Mouse (Mus musculus): ENCODE results near the gene Shisa5. TPM values are rescaled to one million over a fixed set of nuclear protein-coding genes. Genes with fewer than 3 reads are reported as not detected.
A peak's percentile ranks its signal among the peaks of the same experiment; 100 is the strongest.

Gene Shisa5
- polyA plus RNA-seq, 1 experiment, result 82.8 TPM

- no peak overlapping the region for H3K4me2 ChIP-seq (ENCODE audit: low read depth)
- H3ac ChIP-seq (ENCODE audit: control insufficient read depth, insufficient read length), result no peak overlapping the region
- no peaks in the 10 kb centered on the region for H3K79me2 ChIP-seq (ENCODE audit: control insufficient read depth, insufficient read depth)
- H3K27me3 ChIP-seq (ENCODE audit: control insufficient read depth, insufficient read depth, insufficient read length), result no peaks in the 10 kb centered on the region
- TF ChIP-seq TCF3 (IDR thresholded peaks at IDR 0.05; ENCODE audit: insufficient read length, low read depth) (no peak), MYOG (IDR thresholded peaks at IDR 0.05; ENCODE audit: control insufficient read depth in 1 of 3, insufficient read depth in 1 of 3, insufficient read length in 2 of 3, low read depth in 2 of 3) (no peak), POLR2AphosphoS2 (IDR thresholded peaks at IDR 0.05; ENCODE audit: insufficient read length, low read depth) (peak; percentile 35), MYOD1 (IDR thresholded peaks at IDR 0.05; ENCODE audit: control insufficient read depth in 1 of 3, insufficient read length in 2 of 3, low read depth in 2 of 3) (no peak), E2F4 (IDR thresholded peaks at IDR 0.05; ENCODE audit: insufficient read depth) (no peak), SRF (IDR thresholded peaks at IDR 0.05; ENCODE audit: control insufficient read depth, insufficient read length, low read depth) (no peak), REST (IDR thresholded peaks at IDR 0.05; ENCODE audit: insufficient read depth, insufficient read length) (no peak), MAX (IDR thresholded peaks at IDR 0.05; ENCODE audit: low read depth) (no peak)
- H3K4me3 ChIP-seq, result no peak overlapping the region
- peaks cover 12% of the 10 kb centered on the region for H3K36me3 ChIP-seq (ENCODE audit: control insufficient read depth, insufficient read depth)
Measured at GRCm38 (mm10) chr9:109060898-109061295, 22.5 kb downstream of the Shisa5 start.

GRCm38 (mm10) chr9:109068095-109068735 is 29.9 kb downstream of the Shisa5 start:
- peaks cover 23% of the 10 kb centered on the region for H3K36me3 ChIP-seq (ENCODE audit: control insufficient read depth, insufficient read depth)
- peaks cover 14% of the 10 kb centered on the region for H3K79me2 ChIP-seq (ENCODE audit: control insufficient read depth, insufficient read depth)
- no peak overlapping the region for H3K4me3 ChIP-seq
- TF ChIP-seq REST (IDR thresholded peaks at IDR 0.05; ENCODE audit: insufficient read depth, insufficient read length) (no peak), MYOG (IDR thresholded peaks at IDR 0.05; ENCODE audit: control insufficient read depth in 1 of 3, insufficient read depth in 1 of 3, insufficient read length in 2 of 3, low read depth in 2 of 3) (no peak), USF1 (IDR thresholded peaks at IDR 0.05; ENCODE audit: low read depth) (no peak), E2F4 (IDR thresholded peaks at IDR 0.05; ENCODE audit: insufficient read depth) (no peak), MYOD1 (IDR thresholded peaks at IDR 0.05; ENCODE audit: control insufficient read depth in 1 of 3, insufficient read length in 2 of 3, low read depth in 2 of 3) (no peak), TCF3 (IDR thresholded peaks at IDR 0.05; ENCODE audit: insufficient read length, low read depth) (no peak), TCF12 (IDR thresholded peaks at IDR 0.05; ENCODE audit: insufficient read depth, poor library complexity, severe bottlenecking) (no peak), POLR2AphosphoS2 (IDR thresholded peaks at IDR 0.05; ENCODE audit: insufficient read length, low read depth) (no peak), POLR2A (IDR thresholded peaks at IDR 0.05; ENCODE audit: insufficient read length, low read depth) (no peak)
- H3K27me3 ChIP-seq (ENCODE audit: control insufficient read depth, insufficient read depth, insufficient read length), result no peaks in the 10 kb centered on the region
- H3ac ChIP-seq (ENCODE audit: control insufficient read depth, insufficient read length), result no peak overlapping the region
- no peak overlapping the region for H3K4me2 ChIP-seq (ENCODE audit: low read depth)

- TF ChIP-seq POLR2AphosphoS2 (IDR thresholded peaks at IDR 0.05; ENCODE audit: insufficient read length, low read depth) (peak; percentile 97), SRF (IDR thresholded peaks at IDR 0.05; ENCODE audit: control insufficient read depth, insufficient read length, low read depth) (peak; percentile 76), MAX (IDR thresholded peaks at IDR 0.05; ENCODE audit: low read depth) (no peak), REST (IDR thresholded peaks at IDR 0.05; ENCODE audit: insufficient read depth, insufficient read length) (no peak), POLR2A (IDR thresholded peaks at IDR 0.05; ENCODE audit: insufficient read length, low read depth) (peak; percentile 93), MYOG (IDR thresholded peaks at IDR 0.05; ENCODE audit: control insufficient read depth in 1 of 3, insufficient read depth in 1 of 3, insufficient read length in 2 of 3, low read depth in 2 of 3) (no peak)
Measured at GRCm38 (mm10) chr9:109073661-109074573, 35.6 kb downstream of the Shisa5 start, which contains the start of gene Atrip. Atrip (minus strand) TSS chr9:109074124.

GRCm38 (mm10) chr9:109080516-109080915 is 42.2 kb downstream of the Shisa5 start:
- H3ac ChIP-seq (ENCODE audit: control insufficient read depth, insufficient read length), result no peak overlapping the region
- TF ChIP-seq TCF3 (IDR thresholded peaks at IDR 0.05; ENCODE audit: insufficient read length, low read depth) (no peak), CEBPB (IDR thresholded peaks at IDR 0.05; ENCODE audit: insufficient read depth, poor library complexity, severe bottlenecking) (no peak), MYOD1 (IDR thresholded peaks at IDR 0.05; ENCODE audit: control insufficient read depth in 1 of 3, insufficient read length in 2 of 3, low read depth in 2 of 3) (no peak), MAX (IDR thresholded peaks at IDR 0.05; ENCODE audit: low read depth) (no peak), USF1 (IDR thresholded peaks at IDR 0.05; ENCODE audit: low read depth) (no peak), E2F4 (IDR thresholded peaks at IDR 0.05; ENCODE audit: insufficient read depth) (no peak), MYOG (IDR thresholded peaks at IDR 0.05; ENCODE audit: control insufficient read depth in 1 of 3, insufficient read depth in 1 of 3, insufficient read length in 2 of 3, low read depth in 2 of 3) (no peak), POLR2AphosphoS2 (IDR thresholded peaks at IDR 0.05; ENCODE audit: insufficient read length, low read depth) (no peak)
- H3K36me3 ChIP-seq (ENCODE audit: control insufficient read depth, insufficient read depth), result peaks cover 5% of the 10 kb centered on the region
- peak overlapping the region; percentile 95 for H3K4me2 ChIP-seq (ENCODE audit: low read depth)
- H3K79me2 ChIP-seq (ENCODE audit: control insufficient read depth, insufficient read depth), result peaks cover 34% of the 10 kb centered on the region
- no peaks in the 10 kb centered on the region for H3K27me3 ChIP-seq (ENCODE audit: control insufficient read depth, insufficient read depth, insufficient read length)
- no peak overlapping the region for H3K4me3 ChIP-seq

More at GRCm38 (mm10) chr9:109073661-109074573, 35.6 kb downstream of the Shisa5 start, which contains the start of gene Atrip:
- Histone ChIP-seq H3K79me2 (ENCODE audit: control insufficient read depth, insufficient read depth) (peaks cover 24% of the 10 kb centered on the region), H3K27me3 (ENCODE audit: control insufficient read depth, insufficient read depth, insufficient read length) (no peaks in the 10 kb centered on the region), H3K4me2 (ENCODE audit: low read depth) (peak within 1 kb of the TSS; percentile 100), H3K36me3 (ENCODE audit: control insufficient read depth, insufficient read depth) (peaks cover 6% of the 10 kb centered on the region), H3ac (ENCODE audit: control insufficient read depth, insufficient read length) (peak within 1 kb of the TSS; percentile 80), H3K4me3 (peak within 1 kb of the TSS; percentile 95)
